Mouse (Mus musculus) left cerebral cortex, adult 18-20 months (tissue): Measurements from ENCODE around the gene Caps2. TPM values are rescaled to one million over a fixed set of nuclear protein-coding genes. Genes with fewer than 3 reads are reported as not detected.

Experiments
- total RNA-seq, 2 experiments: library from RNA; stranded (reverse); gene quantifications; 2 replicates each; pipeline ENCODE4 v1.2.3; 2021

Gene Caps2
- total RNA-seq, 2 experiments from 2014 or later: 0.16 TPM; not detected in 1

Other genes starting within 250 kb of the Caps2 start
- gene Krr1, start 191.0 kb upstream of the Caps2 start, total RNA-seq: 10 to 100 TPM; 39.6 to 41.1 TPM
- 1 to 10 TPM; 1.2 to 1.3 TPM for gene Glipr1, start 161.0 kb upstream of the Caps2 start, total RNA-seq
- gene Glipr1l1, start 103.4 kb upstream of the Caps2 start, total RNA-seq: not detected
- not detected for gene Glipr1l2, start 80.3 kb upstream of the Caps2 start, total RNA-seq
- gene Glipr1l3, start 3.3 kb upstream of the Caps2 start, total RNA-seq: not detected
- gene Kcnc2, start 107.5 kb downstream of the Caps2 start, total RNA-seq: 10 to 100 TPM; 89.9 to 95.7 TPM